Mouse (Mus musculus): ENCODE results near the gene Elf2.
"Not testable (repeated sequence)": the region's sequence is repeated elsewhere in the genome, so short reads cannot be mapped to it uniquely, and the experiment has no call there.

Elf2 gene

DNA sequence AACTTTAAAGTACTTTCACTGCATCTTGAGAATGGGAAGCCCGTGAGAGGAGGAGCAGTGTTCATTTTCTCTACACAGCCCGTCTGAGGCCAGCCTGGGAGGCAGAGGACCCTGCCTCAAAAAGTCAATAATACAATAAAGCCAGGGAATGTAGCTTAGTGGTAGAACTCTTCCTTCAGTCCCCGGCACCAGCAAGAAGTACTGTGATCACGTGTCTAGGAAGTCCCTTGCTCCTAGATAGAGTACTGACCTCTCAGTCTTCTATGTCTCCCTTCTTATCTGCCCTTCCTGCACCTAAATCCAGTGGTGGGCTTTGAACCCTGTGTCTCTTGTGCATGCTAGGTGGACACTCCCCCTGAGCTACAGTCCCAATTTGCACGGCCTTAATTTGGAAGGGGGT, 109.6 kb downstream of the Elf2 start:
- DNase-seq, result no peak

DNA sequence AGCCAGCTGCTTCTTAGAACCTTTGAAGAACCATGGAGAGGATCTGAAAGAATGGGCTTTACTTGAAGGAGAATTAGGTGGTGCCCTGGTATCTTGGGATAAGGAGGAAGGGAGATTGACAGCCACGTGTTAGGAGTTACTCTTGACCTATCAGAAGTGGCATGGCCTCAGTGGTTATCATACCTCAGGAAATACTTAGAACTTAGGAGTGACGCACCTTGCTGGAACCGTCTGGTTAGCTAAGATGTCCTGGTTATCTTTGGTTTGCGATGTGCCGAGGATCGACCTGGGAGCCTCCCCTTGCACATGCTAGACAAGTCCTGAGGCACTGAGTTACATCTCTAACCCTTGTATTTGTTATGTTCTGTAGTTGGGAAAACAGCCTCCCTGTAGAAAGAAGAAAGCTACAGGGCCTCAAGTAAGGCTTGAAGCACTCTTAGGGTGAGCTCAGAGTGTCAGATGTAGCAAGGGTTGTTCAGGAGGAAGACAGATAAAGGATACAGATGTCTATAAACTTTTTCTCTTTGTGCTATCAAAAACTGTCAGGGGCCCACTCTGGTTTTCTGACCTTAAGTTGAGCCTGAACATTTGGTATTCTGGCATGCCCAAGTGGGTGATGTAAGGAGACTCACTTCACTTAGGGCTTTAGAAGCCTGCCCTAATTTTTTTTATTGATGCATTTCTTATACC, 110.2 kb downstream of the Elf2 start:
- DNase-seq, result no peak

DNA sequence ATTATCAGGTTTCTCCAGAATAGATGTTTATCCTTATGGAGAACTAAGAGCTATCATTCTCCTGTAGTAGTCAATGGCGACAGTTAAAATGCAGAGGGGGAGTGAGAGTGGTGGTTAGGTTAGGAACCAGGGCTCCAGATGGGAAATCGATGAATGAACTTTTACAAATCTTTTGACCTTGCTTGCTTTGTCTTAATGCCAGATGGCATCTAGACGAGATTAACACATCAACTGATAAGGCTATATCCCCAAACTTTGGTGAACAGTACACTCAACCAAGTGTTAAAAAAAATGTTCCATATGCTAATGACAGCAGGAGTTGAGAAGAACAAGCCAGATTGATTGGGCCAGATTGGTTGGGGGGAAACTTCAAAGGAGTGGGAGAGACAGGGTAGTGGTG, 111.2 kb downstream of the Elf2 start:
- DNase-seq, result no peak

DNA sequence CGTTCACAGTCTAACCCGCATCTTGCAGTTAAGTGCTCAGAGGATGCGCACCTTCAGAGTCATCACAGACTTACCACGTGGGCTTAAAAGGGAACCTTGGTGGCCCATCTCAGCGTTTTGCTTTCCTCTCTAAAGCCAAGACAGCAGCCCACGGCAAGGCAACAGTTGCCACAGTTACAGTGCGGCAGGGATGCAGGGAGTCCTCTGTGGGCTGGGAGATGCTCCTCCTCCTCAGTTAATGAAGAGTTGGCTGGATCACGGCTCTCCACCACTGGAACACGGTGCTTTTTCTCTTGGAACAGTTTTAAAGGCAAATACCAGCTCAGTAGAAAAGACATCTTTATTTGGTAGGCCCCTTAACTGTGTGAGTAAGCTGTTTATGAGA, 111.7 kb downstream of the Elf2 start:
- no peak for DNase-seq

DNA sequence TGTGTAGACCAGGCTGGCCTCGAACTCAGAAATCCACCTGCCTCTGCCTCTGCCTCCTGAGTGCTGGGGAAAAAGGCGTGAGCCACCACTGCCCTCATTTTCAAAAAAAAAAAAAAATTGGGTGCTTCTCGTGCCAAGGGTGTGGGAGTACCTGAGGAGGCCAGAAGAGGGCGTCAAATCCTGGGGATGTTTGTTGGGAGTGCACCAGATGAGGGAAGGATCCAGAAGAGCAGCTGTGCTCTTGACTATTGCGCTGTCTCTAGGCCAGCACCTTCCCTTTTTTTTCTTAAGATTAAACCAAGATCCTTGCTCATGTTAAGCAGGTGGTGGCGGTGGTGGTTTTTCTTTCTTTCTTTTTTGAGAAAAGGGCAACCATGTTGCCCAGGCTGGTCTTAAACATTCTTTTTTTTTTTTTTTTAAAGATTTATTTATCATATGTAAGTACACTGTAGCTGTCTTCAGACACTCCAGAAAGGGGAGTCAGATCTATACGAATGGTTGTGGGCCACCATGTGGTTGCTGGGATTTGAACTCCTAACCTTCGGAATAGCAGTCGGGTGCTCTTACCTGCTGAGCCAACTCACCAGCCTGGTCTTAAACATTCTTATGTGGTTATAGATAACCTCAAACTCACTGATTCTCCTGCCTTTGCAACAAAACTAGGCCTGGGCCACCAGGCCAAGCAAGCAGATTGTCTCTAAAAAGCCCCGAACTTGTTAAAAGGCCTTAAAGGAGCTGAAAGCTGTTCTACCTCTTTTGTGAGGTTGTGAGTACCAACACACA, 112.2 kb downstream of the Elf2 start:
- DNase-seq, result no peak

DNA sequence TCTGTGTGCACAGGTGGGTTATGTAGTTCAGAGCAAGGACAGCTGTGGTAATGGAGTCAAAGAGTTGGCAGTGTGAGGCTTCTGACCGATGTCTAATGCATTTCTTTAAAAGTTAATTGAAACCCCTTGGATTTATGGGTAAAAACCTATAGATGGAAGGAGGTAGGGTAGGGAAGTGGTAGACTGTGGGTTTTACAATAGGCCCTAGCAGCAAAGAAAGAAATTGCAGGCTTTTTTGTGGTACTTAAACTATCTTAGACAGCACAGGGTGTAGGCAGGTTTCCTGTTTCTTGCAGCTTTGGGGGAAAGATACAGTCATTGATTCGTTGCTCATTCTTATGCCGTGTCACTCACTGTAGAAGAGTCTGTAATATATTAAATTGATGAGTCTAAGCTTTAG, 113.9 kb downstream of the Elf2 start:
- DNase-seq, result no peak

DNA sequence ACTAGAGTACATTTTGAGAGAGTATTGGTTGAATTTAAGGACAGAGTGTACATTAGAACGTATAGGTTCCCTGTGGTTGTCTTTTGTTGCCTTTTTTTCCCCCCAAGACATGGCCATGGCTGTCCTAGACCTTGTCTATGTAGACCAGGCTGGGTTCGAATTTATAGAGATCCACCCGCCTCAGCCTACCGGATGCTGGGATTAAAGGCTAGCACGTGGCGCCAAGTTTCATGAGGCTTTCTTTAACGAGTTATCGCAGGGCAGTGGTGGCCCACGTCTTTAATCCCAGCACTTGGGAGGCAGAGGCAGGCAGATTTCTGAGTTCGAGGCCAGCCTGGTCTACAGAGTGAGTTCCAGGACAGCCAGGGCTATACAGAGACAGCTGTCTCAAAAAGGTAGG, 114.5 kb downstream of the Elf2 start:
- DNase-seq, result no peak

DNA sequence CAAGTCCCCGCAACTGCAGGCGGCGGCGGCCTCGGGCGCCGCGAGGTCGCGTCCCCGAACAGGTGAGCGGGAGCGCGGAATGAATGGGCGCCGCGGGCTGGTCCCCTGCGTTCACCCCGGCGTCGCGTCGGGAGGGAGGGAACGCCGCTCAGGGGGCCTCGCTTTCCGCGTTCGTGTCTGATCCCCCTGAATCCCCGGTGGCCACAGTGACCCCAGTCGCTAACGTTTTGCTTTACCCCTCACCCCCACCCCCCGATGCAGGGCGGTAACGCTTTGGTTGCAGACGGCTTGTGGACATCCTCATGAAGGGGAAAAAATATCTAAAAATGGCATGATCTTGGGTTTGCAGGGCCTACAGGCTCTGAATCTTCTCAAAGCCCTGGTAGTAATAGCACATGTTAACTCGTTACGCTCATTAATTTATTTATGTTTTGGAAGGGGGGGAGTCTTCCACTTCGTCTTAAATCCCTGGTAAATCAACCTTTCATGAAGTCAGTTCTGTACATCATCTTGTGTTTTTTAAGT, 115.2 kb downstream of the Elf2 start:
- DNase-seq, result no peak

DNA sequence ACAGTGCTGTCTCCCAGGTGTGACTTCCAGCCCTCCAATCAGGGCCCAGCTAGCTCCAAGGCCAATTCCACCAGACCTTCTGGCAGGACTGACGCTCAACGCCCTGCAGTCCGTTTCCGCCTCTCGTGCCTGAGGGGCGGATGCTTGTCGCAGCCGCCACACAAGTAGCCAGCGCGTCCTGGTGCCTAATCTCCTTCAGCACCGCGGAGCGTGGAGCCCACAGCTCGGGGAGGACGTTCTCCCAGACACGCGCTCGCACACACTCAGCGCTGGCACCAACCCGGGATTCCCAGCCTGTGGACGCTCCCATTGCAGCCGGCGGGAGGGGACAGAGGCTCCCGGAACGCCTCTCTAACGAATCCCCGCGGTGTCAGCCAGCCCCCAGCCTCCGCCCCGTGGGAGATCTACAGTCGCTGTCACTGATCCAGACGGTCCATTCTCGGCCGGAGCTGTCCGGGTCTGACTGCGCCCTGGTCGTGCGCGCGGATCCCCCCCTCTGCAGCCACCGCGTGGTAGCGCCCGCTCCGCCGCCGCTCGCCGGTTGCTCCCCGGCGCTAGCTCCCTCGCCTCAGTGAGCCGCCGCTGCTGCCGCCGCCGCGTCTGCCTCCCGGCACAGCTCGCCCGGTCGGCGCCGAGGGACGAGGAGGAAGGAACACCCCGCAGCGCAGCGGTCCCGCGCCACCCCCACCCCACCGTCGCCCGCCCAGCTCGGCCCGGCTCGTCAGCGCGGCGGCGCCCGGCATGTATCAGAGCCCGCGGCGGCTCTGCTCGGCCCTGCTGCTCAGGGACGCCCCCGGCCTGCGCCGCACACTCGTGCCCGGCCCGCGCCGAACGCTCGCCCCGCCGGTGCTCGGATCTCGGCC, 115.9 kb downstream of the Elf2 start, which contains the start of gene Noct:
Gene Noct, plus strand, starts transcription at position 85 of the 863 bp plus-strand sequence.
- DNase-seq, result peak; percentile 91

DNA sequence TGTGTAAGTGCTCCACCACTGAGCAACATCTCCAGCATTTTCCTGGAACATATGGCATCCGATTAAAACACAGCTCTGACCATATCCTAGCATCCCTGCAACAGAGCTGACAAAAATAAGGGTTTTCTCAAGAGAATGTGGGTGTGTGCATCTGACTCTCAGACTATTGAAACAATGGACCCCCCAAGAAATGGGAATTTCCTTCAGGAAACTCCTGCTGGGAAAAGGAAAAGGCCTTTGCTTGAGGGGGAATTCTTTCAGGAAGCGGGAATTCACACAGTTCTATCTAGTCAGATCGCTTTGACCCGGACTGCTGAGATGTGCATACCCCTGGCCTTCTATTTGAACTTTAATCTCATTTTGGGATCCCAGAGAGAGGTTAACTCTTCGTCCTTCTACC, 116.9 kb downstream of the Elf2 start:
- no peak for DNase-seq

DNA sequence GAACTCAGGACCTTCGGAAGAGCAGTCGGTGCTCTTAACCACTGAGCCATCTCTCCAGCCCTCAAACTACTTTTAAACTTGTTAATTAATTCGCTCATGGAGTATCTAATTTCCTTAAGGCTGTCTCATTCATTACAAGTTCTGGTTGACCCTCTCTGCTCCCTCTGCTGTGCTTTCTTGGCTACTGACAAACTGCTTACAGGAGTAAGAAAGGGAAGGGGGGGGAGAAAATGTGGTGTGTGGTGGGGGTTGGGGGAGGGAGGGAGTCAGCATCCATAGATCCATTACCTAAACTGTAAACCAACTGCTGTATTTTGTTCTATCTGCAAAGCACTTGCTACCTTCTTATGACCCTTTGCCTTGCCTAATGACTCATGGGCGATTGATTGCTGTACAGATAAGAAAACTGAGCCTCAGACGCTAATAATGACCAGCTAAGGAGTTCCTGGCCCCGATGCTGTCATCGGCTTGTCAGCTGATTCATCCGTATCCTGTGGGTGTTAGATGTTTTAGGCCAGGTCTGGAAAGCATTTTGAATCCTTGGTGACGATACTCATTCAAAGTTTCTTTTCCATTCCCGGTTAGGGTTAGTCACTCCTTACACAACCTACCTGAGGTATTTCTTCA, 117.5 kb downstream of the Elf2 start:
- DNase-seq, result no peak

DNA sequence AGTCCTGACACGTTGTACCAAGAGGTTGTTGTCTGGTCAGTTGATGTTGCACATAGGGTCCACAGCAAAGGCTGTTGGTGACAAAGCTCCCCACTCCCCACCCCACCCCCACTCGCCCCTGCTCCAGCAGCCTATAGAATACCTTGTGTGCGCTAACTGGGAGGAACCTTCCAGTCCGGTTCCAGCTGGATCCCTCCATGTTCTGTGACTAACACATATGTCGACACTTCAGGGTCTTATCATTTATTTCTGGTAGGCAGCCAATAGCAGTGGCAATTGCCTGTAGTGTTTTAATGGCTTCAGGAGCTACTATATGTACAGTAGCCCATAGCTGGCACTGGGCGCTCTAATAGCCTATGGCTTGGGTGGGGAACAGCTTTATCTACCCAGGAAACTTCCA, 118.2 kb downstream of the Elf2 start:
- DNase-seq, result no peak

DNA sequence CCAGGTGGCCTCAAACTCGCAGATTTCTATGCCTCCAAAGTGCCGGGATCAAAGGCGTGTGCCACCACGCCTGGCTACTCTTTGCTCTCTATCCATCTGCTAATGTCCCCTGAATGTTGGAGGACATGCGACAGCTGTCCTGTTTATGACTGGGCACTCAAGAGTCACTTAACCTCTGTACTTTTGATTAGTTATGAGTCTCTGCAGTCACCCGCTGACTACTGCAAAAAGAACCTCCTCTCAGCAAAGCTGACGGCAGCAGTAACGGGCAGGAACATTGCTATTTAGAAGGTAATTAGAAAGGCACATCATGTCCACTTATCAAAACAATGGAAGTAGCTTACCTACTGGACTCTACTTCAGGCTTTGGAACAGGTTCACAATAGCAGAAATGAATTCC, 118.6 kb downstream of the Elf2 start:
- no peak for DNase-seq

DNA sequence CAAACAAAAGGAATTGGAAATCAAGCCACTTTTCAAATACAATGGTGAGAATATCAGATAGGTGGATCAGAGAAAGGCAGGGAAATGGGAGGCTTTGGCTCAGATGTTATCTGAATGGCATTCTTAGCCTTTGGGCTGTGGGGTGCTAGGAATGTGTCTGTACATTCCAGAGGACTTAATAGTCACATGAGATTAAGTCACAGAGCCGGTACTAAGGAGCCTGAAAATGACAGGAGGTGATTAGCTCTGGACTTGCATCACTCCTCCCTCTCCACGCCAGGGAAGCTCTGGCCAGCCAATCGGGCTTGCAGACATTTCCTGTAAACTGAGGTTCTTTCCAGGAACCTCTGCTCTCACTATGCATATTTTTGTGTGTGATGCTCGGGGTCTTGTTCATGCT, 119.6 kb downstream of the Elf2 start:
- no peak for DNase-seq

DNA sequence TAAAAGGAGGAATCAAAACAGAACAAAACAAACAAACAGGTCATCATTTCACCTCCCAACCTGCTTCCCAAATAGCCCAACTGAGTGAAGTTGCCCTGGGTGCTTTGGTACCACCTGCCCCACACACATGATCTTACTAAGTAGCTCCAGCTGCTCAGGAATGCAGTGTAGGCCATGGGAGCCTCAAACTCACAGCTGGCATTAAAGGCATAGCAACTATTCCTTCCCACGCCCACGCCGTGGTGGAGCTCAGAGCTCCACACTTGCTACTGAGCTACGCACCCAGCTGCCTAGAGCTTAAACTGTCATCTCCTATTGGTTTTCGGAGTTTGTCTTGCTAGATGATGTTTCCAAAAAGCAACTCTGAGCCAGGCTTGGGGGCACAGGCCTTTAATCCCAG, 121.2 kb downstream of the Elf2 start:
- DNase-seq, result no peak

DNA sequence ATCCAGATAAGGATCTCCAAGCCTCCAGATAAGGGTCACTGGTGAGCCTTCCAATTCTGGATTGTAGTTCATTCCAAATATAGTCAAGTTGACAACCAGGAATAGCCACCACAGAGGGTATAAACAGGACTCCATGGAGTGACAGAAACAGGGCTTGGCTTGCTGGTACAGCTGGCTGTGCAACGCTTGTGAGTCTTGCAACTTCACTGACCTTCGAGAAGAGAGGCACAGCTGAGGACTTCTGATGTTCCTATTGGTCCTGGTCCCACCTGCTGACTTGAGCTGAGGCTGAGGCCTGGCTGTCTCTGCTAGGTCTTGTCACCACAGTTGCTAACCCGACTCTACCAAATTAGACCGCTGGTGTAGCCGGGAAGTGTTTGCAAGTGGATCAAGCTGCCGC, 122.1 kb downstream of the Elf2 start:
- not testable (repeated sequence) for DNase-seq

DNA sequence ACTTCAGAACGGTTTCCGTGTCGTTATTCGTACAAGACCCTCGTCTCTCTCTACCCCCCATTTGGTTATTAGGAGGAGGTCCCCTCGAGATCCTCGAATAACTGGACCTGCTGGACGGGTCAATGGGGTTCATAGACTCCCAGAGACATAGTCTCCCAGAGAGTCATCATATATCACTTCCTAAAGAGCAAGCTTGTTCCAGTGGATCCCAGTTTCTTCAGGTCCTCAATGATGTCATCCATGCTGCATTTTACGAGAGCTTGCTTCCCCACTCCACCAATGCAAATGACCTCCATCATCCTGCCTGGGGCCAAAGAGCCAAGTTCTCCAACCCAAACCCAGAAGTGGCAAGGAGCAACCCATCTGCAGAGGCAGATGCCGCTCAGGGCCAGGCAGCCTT, 124.1 kb downstream of the Elf2 start:
- DNase-seq, result not testable (repeated sequence)

DNA sequence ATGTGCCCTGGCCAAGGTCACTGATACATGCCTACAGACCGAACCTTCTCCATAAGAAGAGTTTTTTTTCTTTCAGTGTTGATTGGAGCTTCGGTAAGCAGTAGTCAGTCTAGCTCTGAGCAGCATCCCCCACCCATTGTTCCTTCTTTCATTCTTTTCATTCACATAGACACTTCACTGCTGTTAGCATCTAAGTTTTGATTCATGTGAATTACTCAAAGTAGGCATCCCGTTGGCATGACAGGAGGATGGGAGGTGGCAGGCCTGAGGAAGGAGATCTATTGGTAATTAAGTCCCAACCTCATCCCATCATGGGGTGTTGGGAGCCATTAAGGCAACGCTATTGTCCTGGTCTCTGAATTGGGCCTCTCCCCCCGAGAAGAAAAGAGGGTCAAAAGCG, 124.8 kb downstream of the Elf2 start:
- DNase-seq, result no peak

DNA sequence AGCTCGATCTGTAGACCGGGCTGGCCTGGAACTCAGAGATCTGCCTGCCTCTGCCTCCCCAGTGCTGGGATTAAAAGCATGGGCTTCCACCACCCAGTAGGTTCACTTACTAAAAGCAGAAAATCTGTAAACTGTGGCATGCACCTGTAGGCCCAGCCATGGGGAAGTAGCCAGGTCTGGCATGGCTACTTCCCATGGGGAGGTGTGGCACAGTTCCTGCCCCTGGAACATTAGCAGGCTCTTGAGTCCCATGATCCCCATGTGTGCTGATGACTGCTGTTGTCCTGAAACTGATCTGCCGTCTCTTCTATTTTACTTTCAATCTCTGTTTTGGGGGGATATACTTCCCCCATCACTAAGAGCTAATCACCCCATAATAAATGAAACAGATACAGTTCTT, 127.4 kb downstream of the Elf2 start:
- DNase-seq, result no peak

DNA sequence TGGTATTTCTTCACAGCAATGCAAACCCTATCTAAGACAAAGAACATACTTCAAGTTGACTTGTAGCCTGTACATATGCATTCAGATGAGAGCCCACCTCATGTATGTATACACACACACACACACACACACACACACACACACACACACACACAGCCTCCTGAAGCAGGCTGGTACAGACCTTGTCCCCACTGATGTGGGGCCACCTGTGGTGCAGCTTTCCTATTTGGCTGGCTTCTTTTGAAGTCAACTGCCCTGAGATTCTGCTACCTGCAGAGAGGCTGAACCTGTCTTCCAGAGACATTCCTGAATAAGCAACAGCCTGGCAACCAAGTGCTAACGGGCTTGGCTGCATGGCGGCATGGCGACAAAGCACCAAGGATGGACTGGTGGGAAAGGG, 130.0 kb downstream of the Elf2 start:
- no peak for DNase-seq

DNA sequence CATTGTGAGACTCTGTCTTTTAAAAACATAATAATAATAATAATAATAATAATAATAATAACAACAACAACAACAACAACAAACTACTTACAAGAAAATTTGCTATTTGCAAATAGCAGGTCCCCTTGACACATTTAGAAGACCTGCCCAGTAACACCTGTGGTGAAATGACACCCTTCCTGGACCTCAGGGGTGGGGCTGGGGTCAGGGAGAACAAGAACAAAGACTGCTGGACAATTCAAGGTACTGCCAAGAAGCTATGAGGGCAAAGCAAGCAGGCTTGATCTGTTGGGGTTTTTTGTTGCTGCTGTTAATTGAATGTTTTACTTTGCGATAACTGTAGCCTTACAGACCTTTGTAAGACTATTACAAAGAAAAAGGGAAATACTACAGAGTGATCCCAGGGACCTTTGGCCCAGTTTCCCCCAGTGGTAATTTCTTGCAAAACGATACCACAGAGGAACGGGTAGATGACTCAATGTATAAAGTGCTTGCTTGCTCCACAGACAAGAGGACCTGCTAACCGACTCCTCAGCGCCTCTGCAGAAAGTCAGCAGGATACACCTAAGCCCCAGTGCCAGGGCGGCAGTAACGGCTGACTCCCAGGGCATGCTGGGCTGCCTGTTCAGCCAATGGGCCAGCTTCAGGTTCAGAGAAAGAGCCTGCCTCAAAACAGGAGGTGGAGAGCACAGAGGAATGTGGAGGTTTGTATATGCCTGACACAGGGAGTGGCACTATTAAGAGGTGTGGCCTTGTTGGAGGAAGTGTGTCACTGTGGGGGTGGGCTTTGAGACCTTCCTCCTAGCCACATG, 130.8 kb downstream of the Elf2 start:
- DNase-seq, result no peak

DNA sequence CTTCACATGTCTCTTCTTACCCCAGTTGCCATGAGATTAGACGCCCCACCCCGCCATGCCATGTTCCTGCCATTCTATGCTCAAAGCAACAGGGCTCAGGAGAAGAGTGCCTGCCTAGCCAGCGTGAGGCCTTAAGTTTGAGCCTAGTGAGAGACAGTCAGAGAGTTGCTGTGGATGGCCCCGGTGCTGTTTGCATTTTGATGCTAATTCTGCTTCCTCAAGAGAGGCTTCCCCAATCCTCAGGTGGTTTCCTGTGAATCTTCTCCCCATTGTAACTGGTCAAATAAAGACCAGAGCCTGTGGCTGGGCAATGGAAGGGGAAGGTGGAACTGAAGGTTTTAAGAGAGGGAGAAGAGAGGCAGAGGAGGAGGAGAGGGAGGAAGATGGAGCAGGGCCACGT, 131.8 kb downstream of the Elf2 start:
- DNase-seq, result no peak

Data from kidney, adult 11 months (tissue).